Mouse (Mus musculus): ENCODE measurements at regions not wholly inside any gene's neighbourhood (a gene's known extent, or its start where the extent isn't known, plus 50 kb on each side); places are given as distances from the start of the nearest gene placed in this dataset.

- no peak overlapping the region for H3K4me3 ChIP-seq (ENCODE audit: insufficient read depth, poor library complexity, severe bottlenecking)
- no peaks in the 10 kb centered on the region for H3K79me2 ChIP-seq (ENCODE audit: control insufficient read depth, insufficient read depth)
- H3ac ChIP-seq (ENCODE audit: control insufficient read depth, insufficient read length, low read depth): peak overlapping the region; percentile 21
- no peaks in the 10 kb centered on the region for H3K79me3 ChIP-seq (ENCODE audit: low read depth)
- no peaks in the 10 kb centered on the region for H3K27me3 ChIP-seq (ENCODE audit: control insufficient read depth, insufficient read depth, insufficient read length)
- no peaks in the 10 kb centered on the region for H3K36me3 ChIP-seq (ENCODE audit: control insufficient read depth, insufficient read depth)
- TF ChIP-seq FOSL1 (IDR thresholded peaks at IDR 0.05; ENCODE audit: insufficient read depth, low read length, poor library complexity, severe bottlenecking) (peak; percentile 79), MAX (IDR thresholded peaks at IDR 0.05) (peak; percentile 95), CEBPB (IDR thresholded peaks at IDR 0.05; ENCODE audit: low read depth) (peak; percentile 79), USF1 (IDR thresholded peaks at IDR 0.05; ENCODE audit: low read depth) (peak; percentile 83), CTCF (IDR thresholded peaks at IDR 0.05; ENCODE audit: control insufficient read depth, insufficient read depth, insufficient read length) (no peak), MYOG (IDR thresholded peaks at IDR 0.05; ENCODE audit: control insufficient read depth, extremely low read depth, insufficient read length) (no peak), MYOD1 (IDR thresholded peaks at IDR 0.05; ENCODE audit: control insufficient read depth, insufficient read length, low read depth) (peak; percentile 48)
Measured at GRCm38 (mm10) chr15:59728131-59728601, 288.2 kb downstream of the 4933412E24Rik start.

GRCm38 (mm10) chr15:59725881-59726280, 290.5 kb downstream of the 4933412E24Rik start:
- Histone ChIP-seq H3K79me2 (ENCODE audit: control insufficient read depth, insufficient read depth) (no peaks in the 10 kb centered on the region), H3K36me3 (ENCODE audit: control insufficient read depth, insufficient read depth) (no peaks in the 10 kb centered on the region), H3K27me3 (ENCODE audit: control insufficient read depth, insufficient read depth, insufficient read length) (no peaks in the 10 kb centered on the region), H3K4me3 (ENCODE audit: insufficient read depth, poor library complexity, severe bottlenecking) (no peak overlapping the region), H3K79me3 (ENCODE audit: low read depth) (no peaks in the 10 kb centered on the region), H3ac (ENCODE audit: control insufficient read depth, insufficient read length, low read depth) (no peak overlapping the region)
- no peak for TF ChIP-seq CEBPB (IDR thresholded peaks at IDR 0.05; ENCODE audit: low read depth)
- no peak for TF ChIP-seq USF1 (IDR thresholded peaks at IDR 0.05; ENCODE audit: low read depth)
- no peak for TF ChIP-seq MAX (IDR thresholded peaks at IDR 0.05)
- TF ChIP-seq MYOD1 (IDR thresholded peaks at IDR 0.05; ENCODE audit: control insufficient read depth, insufficient read length, low read depth): no peak
- TF ChIP-seq MYOG (IDR thresholded peaks at IDR 0.05; ENCODE audit: control insufficient read depth, extremely low read depth, insufficient read length): no peak
- no peak for TF ChIP-seq CTCF (IDR thresholded peaks at IDR 0.05; ENCODE audit: control insufficient read depth, insufficient read depth, insufficient read length)

- no peaks in the 10 kb centered on the region for H3K27me3 ChIP-seq (ENCODE audit: control insufficient read depth, insufficient read depth, insufficient read length)
- H3K79me3 ChIP-seq (ENCODE audit: low read depth): no peaks in the 10 kb centered on the region
- TF ChIP-seq FOSL1 (IDR thresholded peaks at IDR 0.05; ENCODE audit: insufficient read depth, low read length, poor library complexity, severe bottlenecking) (no peak), USF1 (IDR thresholded peaks at IDR 0.05; ENCODE audit: low read depth) (no peak), CEBPB (IDR thresholded peaks at IDR 0.05; ENCODE audit: low read depth) (no peak), CTCF (IDR thresholded peaks at IDR 0.05; ENCODE audit: control insufficient read depth, insufficient read depth, insufficient read length) (no peak), MYOD1 (IDR thresholded peaks at IDR 0.05; ENCODE audit: control insufficient read depth, insufficient read length, low read depth) (no peak), MAX (IDR thresholded peaks at IDR 0.05) (no peak), MYOG (IDR thresholded peaks at IDR 0.05; ENCODE audit: control insufficient read depth, extremely low read depth, insufficient read length) (no peak)
- no peak overlapping the region for H3K4me3 ChIP-seq (ENCODE audit: insufficient read depth, poor library complexity, severe bottlenecking)
- H3K36me3 ChIP-seq (ENCODE audit: control insufficient read depth, insufficient read depth): no peaks in the 10 kb centered on the region
- H3K79me2 ChIP-seq (ENCODE audit: control insufficient read depth, insufficient read depth): no peaks in the 10 kb centered on the region
- H3ac ChIP-seq (ENCODE audit: control insufficient read depth, insufficient read length, low read depth): no peak overlapping the region
Measured at GRCm38 (mm10) chr15:59722661-59723413, 293.6 kb downstream of the 4933412E24Rik start.

GRCm38 (mm10) chr15:59721420-59721819, 295.0 kb downstream of the 4933412E24Rik start:
- TF ChIP-seq MAX (IDR thresholded peaks at IDR 0.05) (no peak), MYOD1 (IDR thresholded peaks at IDR 0.05; ENCODE audit: control insufficient read depth, insufficient read length, low read depth) (no peak), CTCF (IDR thresholded peaks at IDR 0.05; ENCODE audit: control insufficient read depth, insufficient read depth, insufficient read length) (no peak)
- H3ac ChIP-seq (ENCODE audit: control insufficient read depth, insufficient read length, low read depth): no peak overlapping the region
- no peaks in the 10 kb centered on the region for H3K79me3 ChIP-seq (ENCODE audit: low read depth)
- no peak overlapping the region for H3K4me3 ChIP-seq (ENCODE audit: insufficient read depth, poor library complexity, severe bottlenecking)
- no peaks in the 10 kb centered on the region for H3K79me2 ChIP-seq (ENCODE audit: control insufficient read depth, insufficient read depth)
- no peaks in the 10 kb centered on the region for H3K36me3 ChIP-seq (ENCODE audit: control insufficient read depth, insufficient read depth)
- H3K27me3 ChIP-seq (ENCODE audit: control insufficient read depth, insufficient read depth, insufficient read length): no peaks in the 10 kb centered on the region

- H3K36me3 ChIP-seq (ENCODE audit: control insufficient read depth, insufficient read depth): no peaks in the 10 kb centered on the region
- no peak for TF ChIP-seq CTCF (IDR thresholded peaks at IDR 0.05; ENCODE audit: control insufficient read depth, insufficient read depth, insufficient read length)
- TF ChIP-seq CEBPB (IDR thresholded peaks at IDR 0.05; ENCODE audit: low read depth): no peak
- TF ChIP-seq MYOD1 (IDR thresholded peaks at IDR 0.05; ENCODE audit: control insufficient read depth, insufficient read length, low read depth): no peak
- no peak for TF ChIP-seq FOSL1 (IDR thresholded peaks at IDR 0.05; ENCODE audit: insufficient read depth, low read length, poor library complexity, severe bottlenecking)
- TF ChIP-seq MYOG (IDR thresholded peaks at IDR 0.05; ENCODE audit: control insufficient read depth, extremely low read depth, insufficient read length): no peak
- no peak for TF ChIP-seq USF1 (IDR thresholded peaks at IDR 0.05; ENCODE audit: low read depth)
- TF ChIP-seq MAX (IDR thresholded peaks at IDR 0.05): no peak
- H3K79me3 ChIP-seq (ENCODE audit: low read depth): no peaks in the 10 kb centered on the region
- no peak overlapping the region for H3K4me3 ChIP-seq (ENCODE audit: insufficient read depth, poor library complexity, severe bottlenecking)
- no peaks in the 10 kb centered on the region for H3K79me2 ChIP-seq (ENCODE audit: control insufficient read depth, insufficient read depth)
- H3ac ChIP-seq (ENCODE audit: control insufficient read depth, insufficient read length, low read depth): no peak overlapping the region
- no peaks in the 10 kb centered on the region for H3K27me3 ChIP-seq (ENCODE audit: control insufficient read depth, insufficient read depth, insufficient read length)
Measured at GRCm38 (mm10) chr15:59721018-59721417, 295.4 kb downstream of the 4933412E24Rik start.

Measured in C2C12 (cell line).